Mouse (Mus musculus) megakaryocyte, embryonic 14.5 days (primary cell): ENCODE data around the gene Ap1g1.

Experiments used
- FLI1 ChIP-seq: IDR thresholded peaks from 2 replicates; pipeline ENCODE4 v1.6.1; 2012; ENCODE audit warnings: low read length, inconsistent platforms, mixed read lengths
- GATA1 ChIP-seq: IDR thresholded peaks from 3 replicates; pipeline ENCODE4 v1.6.1; 2012; ENCODE audit warnings: mixed read lengths, low read length, inconsistent platforms, borderline replicate concordance

DNA sequence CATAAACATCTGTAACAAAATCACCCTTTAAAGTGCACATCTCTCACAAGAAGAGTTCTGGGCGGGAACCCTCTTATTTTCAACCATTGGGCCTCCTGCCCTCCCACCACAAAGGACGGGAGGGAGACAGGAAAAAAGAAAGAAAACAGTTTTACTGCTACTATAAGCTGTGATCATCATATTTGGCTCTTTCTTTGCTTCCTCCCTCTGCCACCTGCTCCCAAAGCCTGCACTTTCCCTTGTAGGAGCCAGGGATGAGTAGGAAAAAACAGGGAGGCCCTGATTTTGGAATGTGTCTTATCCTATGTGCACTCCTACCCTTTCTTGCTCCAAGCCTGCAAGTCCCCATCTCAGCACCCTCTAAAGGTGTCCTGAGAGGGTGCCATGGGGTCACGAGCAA is 47.3 kb upstream of the Ap1g1 start:
- no peak for TF ChIP-seq GATA1
- no peak for TF ChIP-seq FLI1
